Mouse (Mus musculus) ES-E14 (cell line): ENCODE measurements around the gene Itga6.
A peak's percentile ranks its signal among the peaks of the same experiment; 100 is the strongest.

Experiments
- CHD2 ChIP-seq: IDR thresholded peaks from 2 replicates; pipeline ENCODE4 v1.6.1; 2014; ENCODE audit warnings: mild to moderate bottlenecking, low read depth, low read length, inconsistent platforms
- HCFC1 ChIP-seq: IDR thresholded peaks from 2 replicates; pipeline ENCODE4 v1.6.1; 2012; ENCODE audit warnings: low read length, inconsistent platforms, borderline replicate concordance; ENCODE audit not compliant: insufficient read depth
- ZNF384 ChIP-seq: IDR thresholded peaks from 2 replicates; pipeline ENCODE4 v1.6.1; 2012; ENCODE audit warnings: low read depth, low read length, inconsistent platforms

DNA sequence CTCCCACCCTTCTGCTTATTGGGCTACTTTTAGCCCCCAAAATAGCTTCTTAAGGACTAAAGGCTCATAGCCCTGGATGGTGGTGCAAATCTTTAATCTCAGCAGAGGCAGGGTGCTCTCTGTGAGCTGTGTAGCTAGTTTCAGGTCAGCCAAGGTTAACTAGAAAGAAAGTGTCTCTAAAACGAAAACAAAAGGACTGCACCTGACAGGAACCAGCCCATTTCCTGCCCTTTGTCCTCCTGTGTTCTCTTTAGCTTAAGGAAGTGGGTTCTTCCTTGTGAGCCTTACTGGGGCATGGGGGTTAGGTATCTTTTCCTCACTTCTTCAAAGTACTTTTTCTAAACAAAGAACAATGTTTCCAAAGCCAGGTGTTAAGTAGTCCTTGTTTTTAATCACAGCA lies 121.1 kb downstream of the Itga6 start:
- TF ChIP-seq ZNF384 = 0 out of 2 replicates have a peak, but pooled peaks have one; percentile 3
- TF ChIP-seq CHD2 = 0 out of 2 replicates have a peak, but pooled peaks have one; percentile 56
- no peak for TF ChIP-seq HCFC1
